Mouse (Mus musculus) MEL (cell line): ENCODE data around the gene Fhit. TPM values are rescaled to one million over a fixed set of nuclear protein-coding genes. Genes with fewer than 3 reads are reported as not detected.

ENCODE experiments used
- DNase-seq: peaks from one replicate; pipeline ENCODE4 v3.0.0; 2011; ENCODE audit warnings: low read depth, low spot score
- H3K27ac ChIP-seq: 2 replicates; pipeline ENCODE4 v1.5.1; 2012; ENCODE audit warnings: low read depth, mild to moderate bottlenecking, control low read depth, low read length, moderate library complexity; ENCODE audit not compliant: control insufficient read depth
- H3K27me3 ChIP-seq, 2 experiments: fragments of 150-350 bp in 1 of 2; sonication (generic) in 1 of 2; 2 replicates each; pipeline ENCODE4 v1.6.1; 2012; ENCODE audit warnings: low read length in 2 of 2, mild to moderate bottlenecking in 2 of 2, improper control_type of control experiment in 1 of 2, moderate library complexity in 1 of 2; ENCODE audit not compliant: insufficient read depth in 2 of 2, control insufficient read depth in 1 of 2
- H3K36me3 ChIP-seq, 2 experiments: 2 replicates each; pipeline ENCODE4 v1.6.1; 2012 to 2014; ENCODE audit warnings: low read length in 2 of 2, improper control_type of control experiment in 1 of 2, inconsistent platforms in 1 of 2, mild to moderate bottlenecking in 1 of 2; ENCODE audit not compliant: insufficient read depth in 2 of 2, control insufficient read depth in 1 of 2
- H3K4me1 ChIP-seq, 2 experiments: fragments of 150-350 bp in 1 of 2; sonication (generic) in 1 of 2; 2 replicates each; pipeline ENCODE4 v1.6.1; 2012; ENCODE audit warnings: low read length in 2 of 2, improper control_type of control experiment in 1 of 2, mild to moderate bottlenecking in 1 of 2; ENCODE audit not compliant: insufficient read depth in 2 of 2, control insufficient read depth in 1 of 2
- H3K4me3 ChIP-seq, 2 experiments: fragments of 150-350 bp in 1 of 2; sonication (generic) in 1 of 2; 2 replicates each; pipeline ENCODE4 v1.5.1; 2012; ENCODE audit warnings: low read depth in 2 of 2, low read length in 2 of 2, mild to moderate bottlenecking in 2 of 2, moderate library complexity in 2 of 2, control low read depth in 1 of 2, improper control_type of control experiment in 1 of 2; ENCODE audit not compliant: control insufficient read depth in 1 of 2, insufficient read depth in 1 of 2
- H3K79me2 ChIP-seq: 2 replicates; pipeline ENCODE4 v1.6.1; 2012; ENCODE audit warnings: mild to moderate bottlenecking, low read length, moderate library complexity; ENCODE audit not compliant: control insufficient read depth, poor library complexity, insufficient read depth
- H3K9ac ChIP-seq: 2 replicates; pipeline ENCODE4 v1.6.1; 2012; ENCODE audit warnings: low read depth, mild to moderate bottlenecking, control low read depth, low read length, moderate library complexity; ENCODE audit not compliant: control insufficient read depth, poor library complexity, severe bottlenecking
- H3K9me3 ChIP-seq: fragments of 150-350 bp; sonication (generic); replicated peaks from 2 replicates; pipeline ENCODE4 v1.6.1; 2012; ENCODE audit warnings: mild to moderate bottlenecking, low read length, improper control_type of control experiment, moderate library complexity; ENCODE audit not compliant: insufficient read depth
- BHLHE40 ChIP-seq: IDR thresholded peaks from 2 replicates; pipeline ENCODE4 v1.6.1; 2012; ENCODE audit warnings: low read depth, mild to moderate bottlenecking, inconsistent platforms, low read length, improper control_type of control experiment, borderline replicate concordance
- CHD2 ChIP-seq: IDR thresholded peaks from 2 replicates; pipeline ENCODE4 v1.6.1; 2011; ENCODE audit warnings: low read length, improper control_type of control experiment
- CTCF ChIP-seq, 3 experiments: IDR thresholded peaks in 2 of 3; conservative IDR thresholded peaks in 1 of 3; 2 replicates each; pipeline ENCODE4 v1.5.1; 2011 to 2012; ENCODE audit warnings: low read length in 3 of 3, low read depth in 2 of 3, mild to moderate bottlenecking in 2 of 3, improper control_type of control experiment in 1 of 3, inconsistent platforms in 1 of 3, mixed read lengths in 1 of 3, moderate library complexity in 1 of 3; ENCODE audit not compliant: control insufficient read depth in 1 of 3, insufficient read depth in 1 of 3, poor library complexity in 1 of 3, severe bottlenecking in 1 of 3
- E2F4 ChIP-seq: IDR thresholded peaks from 2 replicates; pipeline ENCODE4 v1.6.1; 2011; ENCODE audit warnings: low read depth, low read length, improper control_type of control experiment, borderline replicate concordance
- ETS1 ChIP-seq: IDR thresholded peaks from 2 replicates; pipeline ENCODE4 v1.6.1; 2012; ENCODE audit warnings: low read depth, mild to moderate bottlenecking, inconsistent platforms, low read length, improper control_type of control experiment, moderate library complexity
- GATA1 ChIP-seq: IDR thresholded peaks from 2 replicates; pipeline ENCODE4 v1.6.1; 2011; ENCODE audit warnings: low read depth, low read length, improper control_type of control experiment
- JUND ChIP-seq: IDR thresholded peaks from 2 replicates; pipeline ENCODE4 v1.6.1; 2011; ENCODE audit warnings: low read depth, mild to moderate bottlenecking, improper control_type of control experiment, low read length
- MAFK ChIP-seq: IDR thresholded peaks from 2 replicates; pipeline ENCODE4 v1.6.1; 2011; ENCODE audit warnings: low read depth, mild to moderate bottlenecking, low read length, improper control_type of control experiment, borderline replicate concordance
- MAZ ChIP-seq: IDR thresholded peaks from 2 replicates; pipeline ENCODE4 v1.6.1; 2012; ENCODE audit warnings: low read depth, mild to moderate bottlenecking, inconsistent platforms, low read length, improper control_type of control experiment
- MEF2A ChIP-seq: IDR thresholded peaks from 2 replicates; pipeline ENCODE4 v1.6.1; 2014; ENCODE audit warnings: low read depth, mild to moderate bottlenecking, inconsistent platforms, low read length, improper control_type of control experiment; ENCODE audit not compliant: poor library complexity, insufficient replicate concordance, severe bottlenecking; ENCODE audit errors: extremely low read depth
- MXI1 ChIP-seq: IDR thresholded peaks from 2 replicates; pipeline ENCODE4 v1.6.1; 2011; ENCODE audit warnings: mild to moderate bottlenecking, low read depth, low read length, improper control_type of control experiment
- MYB ChIP-seq: IDR thresholded peaks from 2 replicates; pipeline ENCODE4 v1.6.1; 2011; ENCODE audit warnings: mild to moderate bottlenecking, low read depth, low read length, improper control_type of control experiment
- NELFE ChIP-seq: IDR thresholded peaks from 2 replicates; pipeline ENCODE4 v1.6.1; 2011; ENCODE audit warnings: low read depth, low read length, improper control_type of control experiment
- POLR2A ChIP-seq, 2 experiments: IDR thresholded peaks; 2 replicates each; pipeline ENCODE4 v1.6.1; 2011 to 2012; ENCODE audit warnings: low read length in 2 of 2, mild to moderate bottlenecking in 2 of 2, control low read depth in 1 of 2, improper control_type of control experiment in 1 of 2, low read depth in 1 of 2, moderate library complexity in 1 of 2; ENCODE audit not compliant: control insufficient read depth in 1 of 2, insufficient read depth in 1 of 2, poor library complexity in 1 of 2
- POLR2AphosphoS5 ChIP-seq: IDR thresholded peaks from 2 replicates; pipeline ENCODE4 v1.6.1; 2012; ENCODE audit warnings: low read depth, borderline replicate concordance, mild to moderate bottlenecking, inconsistent platforms, low read length, moderate library complexity, mixed read lengths
- RAD21 ChIP-seq: IDR thresholded peaks from 2 replicates; pipeline ENCODE4 v1.6.1; 2011; ENCODE audit warnings: mild to moderate bottlenecking, low read depth, low read length, improper control_type of control experiment
- SIN3A ChIP-seq: IDR thresholded peaks from 2 replicates; pipeline ENCODE4 v1.6.1; 2012; ENCODE audit warnings: low read length, improper control_type of control experiment, inconsistent platforms
- TAL1 ChIP-seq: IDR thresholded peaks from 2 replicates; pipeline ENCODE4 v1.6.1; 2012; ENCODE audit warnings: mild to moderate bottlenecking, inconsistent platforms, low read length, moderate library complexity, mixed read lengths
- TBP ChIP-seq: IDR thresholded peaks from 2 replicates; pipeline ENCODE4 v1.8.0; 2011; ENCODE audit warnings: low read depth, low read length, improper control_type of control experiment
- TCF12 ChIP-seq: IDR thresholded peaks from 2 replicates; pipeline ENCODE4 v1.6.1; 2014; ENCODE audit warnings: low read depth, mild to moderate bottlenecking, inconsistent platforms, low read length, improper control_type of control experiment, moderate library complexity
- USF2 ChIP-seq, 2 experiments: IDR thresholded peaks; 2 replicates each; pipeline ENCODE4 v1.6.1; 2011 to 2012; ENCODE audit warnings: improper control_type of control experiment in 2 of 2, low read length in 2 of 2, borderline replicate concordance in 1 of 2, inconsistent platforms in 1 of 2, low read depth in 1 of 2, mild to moderate bottlenecking in 1 of 2; ENCODE audit not compliant: insufficient read depth in 1 of 2
- ZMIZ1 ChIP-seq: IDR thresholded peaks from 2 replicates; pipeline ENCODE4 v1.6.1; 2012; ENCODE audit warnings: low read depth, mild to moderate bottlenecking, inconsistent platforms, low read length, improper control_type of control experiment, moderate library complexity
- polyA plus RNA-seq, 2 experiments: library from polyadenylated mRNA; stranded (reverse) in 1 of 2; unstranded in 1 of 2; fragments of >175 nt in 1 of 2; fragments of >200 nt in 1 of 2; gene quantifications; 2 replicates each; pipeline versions ENCODE4 v1.2.1 to v1.2.4; 2012; ENCODE audit warnings: low replicate concordance in 2 of 2, low read depth in 1 of 2; ENCODE audit not compliant: insufficient read length in 2 of 2, insufficient read depth in 1 of 2, missing spikeins in 1 of 2
- total RNA-seq: library from RNA; depleted of rRNA; stranded (reverse); fragments of 300-350 nt; gene quantifications from 2 replicates; pipeline ENCODE4 v1.2.3, GENCODE M21; 2012

The Fhit gene
- total and polyA plus RNA-seq, 3 experiments, result 0.77 to 1.3 TPM; not detected in 1

- no peaks in the 10 kb centered on the region for H3K9me3 ChIP-seq
- H3K27me3 ChIP-seq, result no peaks in the 10 kb centered on the region
- peaks cover 0 to 7% of the 10 kb centered on the region in 2 experiments; a peak in 1 of 4 replicates for H3K36me3 ChIP-seq
- no peak for DNase-seq
- H3K79me2 ChIP-seq, result no peaks in the 10 kb centered on the region
- no peak overlapping the region for H3K4me3 ChIP-seq
- H3K27ac ChIP-seq, result no peak overlapping the region
- TF ChIP-seq POLR2AphosphoS5 (no peak), POLR2A (IDR thresholded peaks at IDR 0.05; ENCODE audit: control insufficient read depth in 1 of 2, insufficient read depth in 1 of 2, low read depth in 1 of 2, low read length in 2 of 2, poor library complexity in 1 of 2) (no peak), CHD2 (no peak), NELFE (no peak), MEF2A (no peak), BHLHE40 (no peak), RAD21 (no peak), ETS1 (no peak), TBP (no peak), GATA1 (no peak), SIN3A (no peak), MAZ (no peak), CTCF (IDR thresholded peaks at IDR 0.05 in 2 of 3, conservative IDR thresholded peaks at IDR 0.05 in 1 of 3; ENCODE audit: control insufficient read depth in 1 of 3, insufficient read depth in 1 of 3, low read depth in 2 of 3, low read length in 3 of 3, poor library complexity in 1 of 3, severe bottlenecking in 1 of 3) (no peak), MAFK (no peak), TCF12 (no peak), TAL1 (no peak), MYB (no peak)
- H3K4me1 ChIP-seq, result peaks cover 2 to 3% of the 10 kb centered on the region in 2 experiments; a peak in 2 of 4 replicates
- H3K9ac ChIP-seq, result no peak overlapping the region
Measured at GRCm38 (mm10) chr14:9634247-9634991, 1527.4 kb downstream of the Fhit start.

DNA sequence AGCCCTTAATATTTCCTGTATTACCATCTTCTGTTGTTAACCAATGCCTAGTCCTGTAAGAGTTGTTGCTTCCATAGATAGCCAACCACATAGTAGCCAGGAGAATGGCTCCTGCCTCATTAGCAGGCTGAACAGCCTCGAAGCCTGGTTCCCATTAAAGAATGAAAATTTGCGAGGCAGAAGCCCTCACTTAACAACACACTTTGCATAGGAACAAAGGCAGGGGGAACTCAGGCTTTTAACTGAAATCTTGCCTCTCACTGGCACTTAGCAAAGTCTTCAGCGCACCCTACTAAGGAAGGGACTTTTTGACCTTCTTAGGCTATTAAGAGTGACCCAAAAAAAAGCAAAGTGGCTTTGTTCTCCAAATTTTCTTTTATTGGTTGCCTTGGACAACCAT lies 1529.3 kb downstream of the Fhit start:
- H3K4me1 ChIP-seq, result peaks cover 2 to 3% of the 10 kb centered on the region in 2 experiments; a peak in 2 of 4 replicates
- H3K36me3 ChIP-seq, result peaks cover 0 to 5% of the 10 kb centered on the region in 2 experiments; a peak in 1 of 4 replicates
- no peak overlapping the region for H3K27ac ChIP-seq
- H3K9ac ChIP-seq, result no peak overlapping the region
- H3K4me3 ChIP-seq, result no peak overlapping the region
- H3K27me3 ChIP-seq, result no peaks in the 10 kb centered on the region
- no peaks in the 10 kb centered on the region for H3K9me3 ChIP-seq
- no peak for TF ChIP-seq USF2 (IDR thresholded peaks at IDR 0.05; ENCODE audit: borderline replicate concordance in 1 of 2, insufficient read depth in 1 of 2, low read depth in 1 of 2, low read length in 2 of 2)
- TF ChIP-seq ZMIZ1, result no peak
- TF ChIP-seq NELFE, result no peak
- TF ChIP-seq MAFK, result no peak
- TF ChIP-seq TAL1, result no peak
- TF ChIP-seq JUND, result no peak
- TF ChIP-seq MEF2A, result no peak
- no peak for TF ChIP-seq POLR2A (IDR thresholded peaks at IDR 0.05; ENCODE audit: control insufficient read depth in 1 of 2, insufficient read depth in 1 of 2, low read depth in 1 of 2, low read length in 2 of 2, poor library complexity in 1 of 2)
- no peak for TF ChIP-seq MAZ
- TF ChIP-seq MXI1, result no peak
- TF ChIP-seq CHD2, result no peak
- no peak for TF ChIP-seq E2F4
- no peaks in the 10 kb centered on the region for H3K79me2 ChIP-seq
- no peak for DNase-seq
